Mouse (Mus musculus): Measurements from ENCODE around the gene Grin2a.

- TF ChIP-seq CTCF (IDR thresholded peaks at IDR 0.05; ENCODE audit: insufficient read depth, low read depth, low read length) = no peak
- no peak for TF ChIP-seq POLR2A (IDR thresholded peaks at IDR 0.05; ENCODE audit: insufficient read depth, low read depth, low read length)
Observed at GRCm38 (mm10) chr16:9873001-9873400, 122.4 kb downstream of the Grin2a start.

Measured in olfactory bulb, adult 2 months (tissue).